Mouse (Mus musculus): Measurements from ENCODE around the gene Klk14. TPM values are rescaled to one million over a fixed set of nuclear protein-coding genes. Genes with fewer than 3 reads are reported as not detected.

Gene Klk14
- total RNA-seq, 2 experiments from 2014 or later = not detected

DNA sequence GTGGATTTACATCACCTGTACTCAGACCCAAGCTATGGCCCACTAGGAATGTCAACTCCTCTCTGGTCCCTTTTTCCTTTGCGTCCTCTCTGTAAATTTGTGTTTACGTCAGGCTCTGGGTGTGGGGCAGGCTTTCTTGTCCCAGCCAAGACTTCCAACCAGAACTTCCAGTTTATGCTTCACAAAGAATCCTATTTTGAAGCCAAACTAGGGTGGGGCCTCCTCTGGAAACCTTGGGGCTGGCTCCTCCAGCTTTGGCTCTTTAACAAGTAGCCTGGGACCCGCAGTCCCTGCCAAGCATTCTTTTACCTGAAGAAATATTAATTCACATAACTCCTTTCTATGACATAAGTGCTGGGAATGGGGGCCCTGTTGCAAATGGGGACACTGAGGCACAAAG is 19.8 kb downstream of the Klk14 start:
- DNase-seq (ENCODE audit: low spot score in 2 of 2) = no peak
- intact Hi-C loops (cut with DNase I) = loop anchor here (10.0 kb wide), 1 partner anchor 55 kb away; no protein-coding TSS in a partner anchor

- no peak for DNase-seq (ENCODE audit: low spot score in 2 of 2)
- intact Hi-C loops (cut with DNase I) = loop anchor here (10.0 kb wide), 1 partner anchor 57 kb away; no protein-coding TSS in a partner anchor
Observed at GRCm38 (mm10) chr7:43712267-43712666, 22.0 kb downstream of the Klk14 start, which contains the start of gene Klk13. Klk13 (plus strand) TSS chr7:43712567.

DNA sequence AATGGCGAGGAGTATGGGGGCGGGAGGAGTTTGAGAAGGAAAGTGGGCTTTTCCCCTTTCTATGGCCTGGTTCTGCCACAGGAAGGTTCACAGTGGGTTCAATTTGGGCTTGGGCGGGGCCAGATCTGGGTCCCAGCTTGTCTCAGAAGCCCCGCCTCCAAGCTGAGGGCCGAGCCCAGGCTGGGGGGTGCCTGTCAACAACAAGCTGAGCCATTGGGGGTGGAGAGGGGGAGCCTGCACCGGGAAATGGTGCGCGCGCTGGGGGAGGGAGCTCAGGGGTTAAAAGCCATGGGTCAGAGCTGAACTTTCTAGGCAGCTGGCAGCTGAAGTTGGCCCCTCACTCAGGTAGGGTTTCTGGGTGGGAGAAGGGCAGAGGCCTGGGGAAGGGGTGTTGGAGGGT is 22.7 kb downstream of the Klk14 start:
- DNase-seq (ENCODE audit: low spot score in 2 of 2) = no peak

GRCm38 (mm10) chr7:43713741-43714351 is 23.6 kb downstream of the Klk14 start:
- DNase-seq (ENCODE audit: low spot score in 2 of 2) = no peak
- intact Hi-C loops (cut with DNase I) = loop anchor here (10.0 kb wide), 1 partner anchor 59 kb away; no protein-coding TSS in a partner anchor

More for the DNA sequence above, 22.7 kb downstream of the Klk14 start:
- intact Hi-C loops (cut with DNase I) = loop anchor here (10.0 kb wide), 1 partner anchor 58 kb away; no protein-coding TSS in a partner anchor

Other genes with a start within 250 kb of the Klk14 start
- gene Cldnd2, start 249.6 kb upstream of the Klk14 start, total RNA-seq (2021) = not detected
- gene Etfb, start 246.3 kb upstream of the Klk14 start, total RNA-seq (2021) = 10 to 100 TPM; 51.9 to 52.6 TPM
- 1 to 10 TPM in 1 of 2 experiments, under 1 TPM in 1; 0.86 to 2.0 TPM for gene Gm45233, start 246.3 kb upstream of the Klk14 start, total RNA-seq (2021)
- 1 to 10 TPM; 3.3 to 4.6 TPM for gene Vsig10l, start 227.3 kb upstream of the Klk14 start, total RNA-seq (2021)
- 10 to 100 TPM; 42.7 to 46.3 TPM for gene Iglon5, start 200.3 kb upstream of the Klk14 start, total RNA-seq (2021)
- gene 4931406B18Rik, start 184.5 kb upstream of the Klk14 start, total RNA-seq (2021) = not detected
- gene Cd33, start 146.0 kb upstream of the Klk14 start, total RNA-seq (2021) = 1 to 10 TPM; 5.7 to 6.1 TPM
- gene Zfp658, start 128.2 kb upstream of the Klk14 start, total RNA-seq (2021) = 1 to 10 TPM; 4.9 TPM
- gene Zfp719, start 110.8 kb upstream of the Klk14 start, total RNA-seq (2021) = 10 to 100 TPM; 17.6 to 21.3 TPM
- under 1 TPM; 0.17 to 0.20 TPM for gene Zfp819, start 83.2 kb upstream of the Klk14 start, total RNA-seq (2021)
- under 1 TPM in 1 of 2 experiments, not detected in 1; 0.18 TPM for gene Ceacam18, start 55.7 kb upstream of the Klk14 start, total RNA-seq (2021)
- gene Siglece, start 30.3 kb upstream of the Klk14 start, total RNA-seq (2021) = 1 to 10 TPM; 1.2 to 1.5 TPM
- gene Ctu1, start 18.4 kb upstream of the Klk14 start, total RNA-seq (2021) = 1 to 10 TPM; 8.2 to 8.9 TPM
- not detected for gene Klk13, start 22.1 kb downstream of the Klk14 start, total RNA-seq (2021)
- gene Klk12, start 78.5 kb downstream of the Klk14 start, total RNA-seq (2021) = not detected
- gene Klk11, start 84.2 kb downstream of the Klk14 start, total RNA-seq (2021) = not detected
- gene Klk10, start 90.6 kb downstream of the Klk14 start, total RNA-seq (2021) = under 1 TPM in 1 of 2 experiments, not detected in 1; 0.40 TPM
- not detected for gene Klk9, start 101.5 kb downstream of the Klk14 start, total RNA-seq (2021)
- gene Klk8, start 107.2 kb downstream of the Klk14 start, total RNA-seq (2021) = 1 to 10 TPM; 3.3 to 5.5 TPM
- gene Klk7, start 120.9 kb downstream of the Klk14 start, total RNA-seq (2021) = not detected
- not detected for gene Klk6, start 134.1 kb downstream of the Klk14 start, total RNA-seq (2021)
- not detected for gene Klk5, start 151.6 kb downstream of the Klk14 start, total RNA-seq (2021)
- gene Klk4, start 190.7 kb downstream of the Klk14 start, total RNA-seq (2021) = not detected
- not detected for gene Klk15, start 243.3 kb downstream of the Klk14 start, total RNA-seq (2021)